ENCODE assay signal across 16 mouse cellular contexts in genomic region chr15:74258610-74259009, GRCm38 (mm10).
DNase-seq lines count a peak whose midpoint lies in the region; ATAC-seq lines count a peak whose summit lies in the region.
"Had no signal": no experiment of that assay in that cellular context is flagged by ENCODE, and none has a peak within 500 bp of the region (broad histone marks: within the 10 kb centered on the region; RNA-seq: fewer than 3 reads in every experiment).

No protein-coding gene starts in this region.

- H3K9me3 ChIP-seq in forebrain, embryonic 14.5 days (replicated peaks; ENCODE audit: control insufficient read depth, low read length) = no peaks in the 10 kb centered on the region
- no peaks in the 10 kb centered on the region for H3K9me3 ChIP-seq in forebrain, embryonic 10.5 days
- H3K9me3 ChIP-seq: hindbrain, embryonic 15.5 days; liver, embryonic 15.5 days; neural tube, embryonic 15.5 days had no signal

- H3K27ac ChIP-seq in forebrain, embryonic 14.5 days (ENCODE audit: low read depth, low read length) = no peak overlapping the region
- H3K27ac ChIP-seq in forebrain, embryonic 10.5 days = no peak overlapping the region
- H3K27ac ChIP-seq: hindbrain, embryonic 15.5 days; liver, embryonic 15.5 days; macrophage; neural tube, embryonic 15.5 days had no signal

- no peak overlapping the region for H3K4me3 ChIP-seq in forebrain, embryonic 14.5 days (ENCODE audit: low read depth, low read length)
- no peak overlapping the region for H3K4me3 ChIP-seq in forebrain, embryonic 10.5 days
- H3K4me3 ChIP-seq: hindbrain, embryonic 15.5 days; liver, embryonic 15.5 days; neural tube, embryonic 15.5 days had no signal

- no peaks in the 10 kb centered on the region for H3K36me3 ChIP-seq in forebrain, embryonic 14.5 days (ENCODE audit: control insufficient read depth, insufficient read depth, low read length)
- H3K36me3 ChIP-seq in forebrain, embryonic 10.5 days (replicated peaks) = no peaks in the 10 kb centered on the region
- H3K36me3 ChIP-seq: hindbrain, embryonic 15.5 days; liver, embryonic 15.5 days; neural tube, embryonic 15.5 days had no signal

- DNase-seq in forebrain, embryonic 14.5 days (ENCODE audit: low spot score) = peak; percentile 70
- no peak for DNase-seq in forebrain, embryonic 10.5 days (ENCODE audit: extremely low spot score, low spot score)
- DNase-seq in layer of hippocampus, adult 18-20 months (ENCODE audit: low spot score in 2 of 2) = peak; percentile 22 to 71
- peak; percentile 22 to 67 for DNase-seq in left cerebral cortex, adult 9 months (ENCODE audit: low spot score in 2 of 2)
- DNase-seq in right cerebral cortex, postnatal 36 days (ENCODE audit: low spot score in 2 of 2) = peak; percentile 24 to 58
- no peak for DNase-seq in adrenal gland, postnatal 25 days
- DNase-seq in adrenal gland, adult 8-10 months = no peak
- DNase-seq: adrenal gland, postnatal 36 days; cerebellum, adult 11 months; gastrocnemius, postnatal 25 days; kidney, adult 8-10 months had no signal

- no peak overlapping the region for H3K4me2 ChIP-seq in forebrain, embryonic 14.5 days (ENCODE audit: low read length)
- H3K4me2 ChIP-seq: hindbrain, embryonic 15.5 days; liver, embryonic 15.5 days; neural tube, embryonic 15.5 days had no signal

- 65% methylated on average over 13 of the region's 13 CpGs for WGBS in forebrain, embryonic 14.5 days
- WGBS in forebrain, embryonic 10.5 days = 94% methylated on average over 13 of the region's 13 CpGs

- peak; percentile 30; the same call in 1 of the 2 replicates for ATAC-seq in forebrain, embryonic 14.5 days
- ATAC-seq in erythroid progenitor cell, adult 5-6 weeks (replicated peaks; ENCODE audit: low FRiP score, poor library complexity, severe bottlenecking) = no peak

- no peaks in the 10 kb centered on the region for H3K27me3 ChIP-seq in forebrain, embryonic 14.5 days (replicated peaks; ENCODE audit: control insufficient read depth, insufficient read depth, low read length)
- no peaks in the 10 kb centered on the region for H3K27me3 ChIP-seq in forebrain, embryonic 10.5 days (ENCODE audit: poor library complexity, severe bottlenecking)
- H3K27me3 ChIP-seq: hindbrain, embryonic 15.5 days; liver, embryonic 15.5 days; neural tube, embryonic 15.5 days had no signal

- no peak overlapping the region for H3K9ac ChIP-seq in forebrain, embryonic 14.5 days (ENCODE audit: low read length)
- H3K9ac ChIP-seq: hindbrain, embryonic 15.5 days; liver, embryonic 15.5 days; neural tube, embryonic 15.5 days had no signal

- H3K4me1 ChIP-seq in forebrain, embryonic 14.5 days (ENCODE audit: control insufficient read depth, insufficient read depth, low read length) = peaks cover 10% of the 10 kb centered on the region
- peaks cover 14% of the 10 kb centered on the region for H3K4me1 ChIP-seq in forebrain, embryonic 10.5 days
- H3K4me1 ChIP-seq: liver, embryonic 15.5 days had no signal

Comparison
In these comparisons a context has a peak if more than half of its experiments do, and no peak if none do; other contexts are left out.
1. DNase-seq: peak in forebrain, embryonic 14.5 days (single experiment), layer of hippocampus, adult 18-20 months (2 of 2), left cerebral cortex, adult 9 months (2 of 2) and right cerebral cortex, postnatal 36 days (2 of 2); none in forebrain, embryonic 10.5 days (single experiment), adrenal gland, postnatal 25 days (single experiment) and adrenal gland, adult 8-10 months (single experiment).